Mouse (Mus musculus): ENCODE results near the gene Dntt.

- TF ChIP-seq CTCF (IDR thresholded peaks at IDR 0.05; ENCODE audit: insufficient read depth, low read depth, low read length) (no peak), POLR2A (IDR thresholded peaks at IDR 0.05; ENCODE audit: insufficient read depth, low read depth, low read length) (no peak)
Observed at GRCm38 (mm10) chr19:41008674-41009395, 20.2 kb upstream of the Dntt start.

All from olfactory bulb, adult 2 months (tissue).